Mouse (Mus musculus) left cerebral cortex, postnatal 4 days (tissue): Measurements from ENCODE around the gene Fndc7. TPM values are rescaled to one million over a fixed set of nuclear protein-coding genes. Genes with fewer than 3 reads are reported as not detected.

Experiments
- DNase-seq: peaks from one replicate; pipeline ENCODE4 v3.0.0-alpha.2; 2022
- intact Hi-C: fragments of 180-260 bp; cut with DNase I; formaldehyde crosslinking; loops from one replicate; pipeline ENCODE4 v1.15.1; 2025
- total RNA-seq, 2 experiments: library from RNA; stranded (reverse); gene quantifications; 2 replicates each; pipeline ENCODE4 v1.2.3; 2021

Fndc7 gene
- under 1 TPM in 1 of 2 experiments, not detected in 1; 0.14 TPM for total RNA-seq

DNA sequence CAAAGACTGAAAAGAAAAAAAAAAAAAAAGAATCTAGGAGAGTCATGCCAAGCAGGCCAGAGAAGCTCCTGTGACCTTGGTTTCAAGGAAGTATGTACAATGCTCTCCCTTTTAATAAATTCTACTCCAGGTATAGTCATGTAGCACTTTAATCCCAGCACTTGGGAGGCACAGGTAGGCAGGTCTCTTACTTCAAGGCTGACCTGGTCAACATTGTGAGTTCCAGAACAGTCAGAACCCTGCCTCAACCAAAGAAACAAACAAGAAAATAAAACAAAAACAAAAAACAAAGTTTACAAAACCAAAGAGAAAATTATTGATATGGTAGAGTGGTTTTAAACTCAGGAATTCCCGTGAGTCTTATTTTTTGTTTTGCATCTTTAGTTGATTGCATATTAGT, at the start of gene Fndc7:
Gene Fndc7 (minus strand): TSS at position 101 of the 400 bp plus-strand sequence.
- no peak for DNase-seq
- intact Hi-C loops, result no loop called here

DNA sequence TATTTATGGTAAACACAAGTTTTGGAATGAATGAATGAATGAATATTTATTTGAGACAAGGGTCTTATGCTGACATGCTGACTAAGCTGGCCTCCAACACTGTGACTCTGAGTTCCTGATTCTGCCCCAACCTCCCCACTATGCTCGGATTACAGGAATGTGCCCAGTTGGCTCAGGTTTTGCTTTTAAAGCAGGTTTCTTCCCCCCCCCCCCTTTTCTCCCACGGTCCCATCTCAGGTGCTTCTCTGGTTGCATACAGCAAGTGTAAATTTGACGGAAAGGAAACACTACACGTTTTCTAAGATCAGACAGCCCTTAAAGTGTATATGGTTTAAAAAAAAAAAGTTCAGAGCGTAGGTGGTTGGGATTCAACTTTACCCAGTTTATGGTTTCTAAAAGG, 49.8 kb upstream of the Fndc7 start, which contains the start of gene Henmt1:
Gene Henmt1 (plus strand): TSS at position 301 of the 400 bp plus-strand sequence.
- intact Hi-C loops, result no loop called here

DNA sequence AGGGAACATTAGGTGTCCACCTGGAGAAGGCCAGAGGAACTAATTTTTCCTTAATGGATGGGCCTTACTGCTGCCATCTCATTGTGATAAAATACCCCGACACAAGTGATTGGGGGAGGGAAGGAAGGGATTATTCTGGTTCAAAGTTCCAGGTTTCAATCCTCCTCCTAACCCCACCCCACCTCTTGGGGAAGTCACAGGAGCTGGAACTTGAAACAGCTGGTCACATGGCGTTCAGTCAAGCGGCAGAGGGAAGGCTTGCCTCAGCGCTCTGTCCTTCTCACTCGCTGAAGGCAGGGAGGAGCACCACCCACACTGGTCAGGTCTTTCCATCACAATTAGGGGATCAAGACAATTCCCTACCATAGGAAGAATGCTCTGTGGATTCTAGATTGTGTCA, 48.9 kb upstream of the Fndc7 start:
- intact Hi-C loops, result no loop called here

More for the DNA sequence above, 49.8 kb upstream of the Fndc7 start, which contains the start of gene Henmt1:
- DNase-seq, result no peak

DNA sequence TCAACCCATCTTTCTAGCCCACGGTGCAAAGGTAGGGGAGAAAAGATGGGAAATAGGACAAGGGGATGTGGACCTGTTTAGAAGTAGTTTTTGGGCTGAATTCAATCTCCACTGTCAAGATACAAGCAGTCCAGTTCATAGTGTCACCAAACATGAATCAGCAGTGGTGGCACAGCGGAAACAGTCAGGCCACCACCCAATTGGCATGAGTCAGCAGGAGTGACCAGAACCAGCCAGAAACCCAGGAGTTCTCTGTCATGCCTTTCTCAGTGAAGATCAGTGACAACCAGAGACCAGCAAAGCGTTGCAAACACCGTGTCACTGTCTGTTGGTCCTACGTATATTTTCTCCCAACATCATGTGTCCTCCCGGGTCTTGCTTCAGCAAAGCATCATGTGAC, 43.7 kb upstream of the Fndc7 start:
- DNase-seq, result no peak
- intact Hi-C loops, result no loop called here

More for the DNA sequence above, 48.9 kb upstream of the Fndc7 start:
- DNase-seq, result no peak

DNA sequence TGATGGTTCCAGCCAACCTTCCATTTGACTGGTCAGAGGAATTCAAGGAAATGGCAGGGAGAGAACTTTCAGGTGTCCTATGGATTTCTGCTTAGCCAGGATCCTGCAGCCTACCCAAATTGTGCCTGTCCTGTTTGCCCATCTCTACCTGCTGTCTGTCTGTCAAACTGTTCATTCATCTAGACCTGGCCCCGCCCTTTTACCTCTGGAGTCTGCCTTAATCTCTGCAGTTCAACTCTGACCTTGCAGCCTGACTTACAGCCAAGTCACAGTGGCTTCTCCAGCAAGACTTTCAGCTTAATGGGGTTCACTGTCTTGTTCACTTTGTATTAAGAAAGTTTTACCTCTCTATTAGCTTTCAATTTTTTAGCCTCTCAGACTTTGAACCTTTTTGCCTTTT, 36.5 kb upstream of the Fndc7 start:
- no peak for DNase-seq
- intact Hi-C loops, result no loop called here

DNA sequence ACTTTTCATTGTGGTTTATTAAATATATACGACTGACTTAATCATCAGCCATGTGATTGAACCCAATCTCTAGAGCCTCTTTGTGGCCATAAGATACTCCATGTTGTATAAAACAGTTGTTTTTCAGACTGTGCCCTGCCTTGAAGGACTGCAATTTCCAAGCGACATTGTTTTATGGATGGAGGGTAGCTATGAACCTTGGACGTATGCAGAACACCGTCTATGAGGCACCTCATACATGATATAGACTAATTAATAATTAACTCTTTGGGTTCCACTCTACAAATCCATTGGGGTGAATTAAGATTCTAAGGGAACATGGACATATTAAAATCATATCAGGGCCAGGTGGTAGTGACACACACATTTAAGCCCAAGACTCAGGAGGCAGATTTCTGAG, 35.9 kb upstream of the Fndc7 start:
- intact Hi-C loops, result no loop called here
- no peak for DNase-seq

DNA sequence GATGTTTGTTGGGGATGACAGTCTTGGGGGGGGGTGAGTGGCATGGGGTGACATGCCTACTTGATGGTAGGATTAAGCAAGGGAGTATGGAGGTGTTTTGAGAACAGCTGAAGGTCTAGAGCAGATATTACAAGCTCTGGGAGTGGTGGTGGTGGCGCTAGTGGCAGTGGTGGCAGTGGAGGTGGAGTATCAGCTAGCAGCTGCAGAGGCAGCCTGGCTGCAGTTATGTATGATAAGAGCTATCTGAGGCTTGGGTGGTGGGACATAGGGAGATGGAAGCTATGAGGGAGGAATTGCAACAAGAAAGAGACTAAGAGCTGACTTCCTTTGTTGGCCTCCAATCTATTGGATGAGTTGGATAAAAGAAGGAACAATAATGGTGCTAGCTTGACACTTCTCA, 32.0 kb upstream of the Fndc7 start:
- intact Hi-C loops, result no loop called here

DNA sequence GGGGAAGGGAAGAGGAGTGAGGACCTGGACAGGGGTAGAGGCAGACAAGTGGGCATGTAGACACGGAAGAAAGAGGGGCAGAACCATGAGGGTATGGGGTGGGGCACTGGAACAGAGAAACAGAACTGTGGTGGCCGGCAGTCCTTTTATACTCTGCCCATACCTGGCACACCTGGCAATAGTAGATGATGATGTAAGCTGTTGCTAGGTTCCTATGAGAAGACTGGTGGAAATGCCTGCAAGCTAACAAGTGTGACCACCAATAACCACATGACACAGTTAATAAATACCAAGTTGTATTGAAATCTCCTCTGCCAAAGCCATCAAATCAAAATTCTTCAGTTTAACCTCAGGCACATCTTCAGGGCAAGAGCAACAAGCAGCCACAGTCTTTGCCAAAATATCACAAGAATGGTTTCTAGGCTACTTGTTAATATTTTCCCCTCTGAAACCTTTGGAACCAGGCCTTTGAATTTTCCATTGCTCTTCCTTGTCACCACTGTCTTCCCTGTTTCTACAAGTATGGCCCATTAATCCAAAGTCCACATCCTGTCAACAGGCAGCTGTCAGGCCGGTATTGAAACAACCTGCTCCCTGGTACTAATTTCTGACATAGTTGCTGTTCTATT, 30.7 kb upstream of the Fndc7 start:
- intact Hi-C loops, result no loop called here

More for the DNA sequence above, 32.0 kb upstream of the Fndc7 start:
- DNase-seq, result no peak

DNA sequence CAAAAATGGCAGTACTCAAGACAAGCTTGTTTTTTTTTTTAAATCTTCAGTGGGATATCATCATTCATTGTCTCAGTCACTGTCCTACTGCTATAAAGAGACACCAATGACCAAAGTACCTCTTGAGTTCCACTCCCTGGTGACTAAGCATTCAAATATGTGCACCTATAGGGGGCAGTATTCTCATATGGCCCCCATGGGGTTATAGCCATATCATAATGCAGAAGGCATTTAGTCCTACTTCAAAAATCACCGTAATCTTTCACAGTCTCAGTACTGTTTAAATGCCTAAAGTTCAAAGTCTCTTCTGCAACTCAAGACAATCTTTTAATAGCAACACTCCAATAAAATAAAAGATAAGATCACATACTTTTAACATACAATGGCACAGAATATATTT, 29.0 kb upstream of the Fndc7 start:
- DNase-seq, result no peak
- intact Hi-C loops, result loop anchor here (10.0 kb wide), 1 partner anchor 146 kb away; no protein-coding TSS in a partner anchor

More for the DNA sequence above, 30.7 kb upstream of the Fndc7 start:
- no peak for DNase-seq

DNA sequence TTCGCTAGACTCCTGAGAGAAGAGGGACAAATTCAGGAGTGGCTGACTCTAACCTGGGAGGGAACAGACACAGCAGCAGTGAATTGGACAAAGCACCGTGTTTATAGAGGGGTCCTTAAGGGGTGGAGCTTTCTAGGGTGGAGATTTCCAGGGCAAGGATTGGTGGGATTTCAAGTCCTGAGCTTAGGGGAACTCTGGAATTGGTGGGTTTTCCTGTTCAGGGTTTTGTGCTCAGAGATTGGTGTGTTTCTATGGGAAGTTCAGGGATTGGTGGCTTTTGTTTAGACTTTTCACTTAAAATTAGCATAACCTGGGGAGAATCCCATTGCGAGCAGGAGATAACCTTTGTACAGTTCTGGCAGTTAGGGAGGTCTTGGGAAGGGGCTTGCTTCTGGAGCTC, 28.2 kb upstream of the Fndc7 start:
- intact Hi-C loops, result loop anchor here (10.0 kb wide), 1 partner anchor 147 kb away; no protein-coding TSS in a partner anchor
- DNase-seq, result no peak

DNA sequence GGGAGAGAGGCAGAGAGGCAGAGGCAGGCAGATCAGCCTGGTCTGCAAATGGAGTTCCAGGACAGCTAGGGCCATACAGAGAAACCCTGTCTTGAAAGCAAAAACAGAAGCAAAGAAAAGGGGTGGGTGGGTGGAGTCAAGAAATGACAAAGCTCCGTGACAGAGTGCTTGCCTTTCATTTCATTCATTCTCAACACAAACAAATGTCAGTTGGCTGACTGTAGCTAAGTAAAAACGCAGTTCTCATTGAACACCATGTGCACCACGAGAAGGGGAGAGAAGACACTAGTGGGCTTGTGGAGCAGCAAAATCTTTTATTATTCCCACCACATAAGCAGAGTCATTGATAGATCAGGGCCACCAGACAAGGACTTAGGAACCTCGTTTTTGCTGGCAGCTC, 27.0 kb upstream of the Fndc7 start:
- DNase-seq, result no peak
- intact Hi-C loops, result loop anchor here (10.0 kb wide), 1 partner anchor 148 kb away; no protein-coding TSS in a partner anchor

DNA sequence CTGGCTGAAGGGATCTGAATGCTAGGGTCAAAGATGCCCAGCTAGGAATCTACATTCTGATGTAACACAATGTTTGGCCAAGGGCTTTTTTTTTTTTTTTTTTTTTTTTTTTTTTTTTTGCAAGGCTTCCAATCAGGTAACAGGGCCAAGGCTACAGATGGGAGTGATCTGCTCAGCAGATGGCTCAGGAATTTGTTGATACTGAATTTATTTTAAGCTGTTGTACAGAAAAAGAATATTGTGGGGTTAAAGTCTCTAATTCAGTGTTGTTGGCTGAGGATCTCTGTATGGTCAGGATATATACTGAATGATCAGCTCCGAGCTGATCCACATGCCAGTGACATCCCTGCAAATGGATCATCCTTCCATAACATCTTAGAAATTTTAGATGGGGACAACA, 26.2 kb upstream of the Fndc7 start:
- intact Hi-C loops, result loop anchor here (10.0 kb wide), 1 partner anchor 149 kb away; no protein-coding TSS in a partner anchor
- DNase-seq, result no peak

DNA sequence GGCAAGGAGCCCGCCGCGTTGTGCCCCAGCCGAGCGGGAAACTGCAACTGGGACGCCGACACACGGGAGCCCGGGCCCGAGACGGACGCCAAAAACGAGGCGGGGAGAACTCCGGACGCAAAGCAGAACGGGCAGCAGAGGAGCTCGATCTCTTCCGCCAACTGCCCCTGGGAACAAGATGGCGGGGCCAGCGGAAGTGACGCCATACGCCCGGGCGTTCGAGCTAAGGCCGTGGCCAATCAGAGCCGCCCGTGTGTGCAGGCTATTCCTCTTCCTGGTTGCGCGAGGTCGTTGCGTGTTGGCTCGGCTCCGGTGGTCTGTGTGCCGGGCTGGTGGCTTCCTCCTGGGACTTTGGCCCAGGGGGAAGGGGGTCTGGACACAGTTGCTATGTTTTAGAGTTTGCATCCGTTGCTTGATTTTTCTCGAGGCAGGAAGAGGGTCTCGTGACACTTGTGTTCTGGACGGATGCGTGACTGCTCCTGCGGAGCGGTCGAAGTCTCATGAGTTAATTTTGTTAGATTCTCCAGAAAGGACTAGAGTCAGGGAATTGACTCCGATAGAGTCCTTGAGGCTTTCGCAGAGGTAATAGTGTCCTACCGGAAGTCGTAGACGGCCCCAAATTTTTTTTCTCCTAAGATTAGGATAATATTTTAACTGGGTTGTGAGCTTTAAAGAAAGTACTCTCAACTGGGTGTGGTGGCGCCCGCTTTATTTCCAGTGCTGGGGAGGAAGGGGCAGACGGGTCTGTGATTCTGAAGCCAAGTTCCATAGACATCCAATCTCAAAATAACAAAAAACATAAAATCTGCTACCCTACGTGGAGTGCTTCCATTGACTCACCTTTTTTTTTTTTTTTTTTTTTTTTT, 22.0 kb upstream of the Fndc7 start, which contains the start of gene Prpf38b:
Gene Prpf38b (minus strand): TSS at position 180 of the 866 bp plus-strand sequence.
- intact Hi-C loops, result loop anchor here (5.0 to 10.0 kb wide), 2 partner anchors 51 to 153 kb away; no protein-coding TSS in a partner anchor
- DNase-seq, result peak; percentile 96

DNA sequence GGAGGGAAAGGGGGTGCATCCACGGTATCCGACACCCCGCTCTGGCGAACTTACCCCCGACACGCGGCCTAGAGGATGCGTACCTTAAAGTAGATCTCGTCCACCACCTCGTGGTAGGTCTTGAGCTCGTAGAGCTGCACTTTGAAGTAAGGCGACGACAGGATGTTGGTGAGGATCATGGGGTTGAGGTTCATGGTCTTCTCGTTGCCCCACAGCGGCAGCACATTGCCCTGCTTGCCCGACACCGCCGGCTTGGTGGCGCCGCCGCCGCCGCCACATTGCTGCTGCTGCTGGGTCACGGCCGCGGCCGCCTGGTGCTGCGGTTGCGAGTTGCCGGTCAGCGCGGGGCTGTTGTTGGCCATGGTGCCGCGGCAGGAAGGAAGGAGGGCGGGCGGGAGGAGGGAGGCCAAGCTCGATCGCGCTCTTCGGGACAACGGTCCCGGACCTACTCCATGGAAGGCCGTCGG, 21.3 kb upstream of the Fndc7 start:
- DNase-seq, result peak; percentile 66
- intact Hi-C loops, result loop anchor here (5.0 to 10.0 kb wide), 2 partner anchors 51 to 154 kb away; no protein-coding TSS in a partner anchor

DNA sequence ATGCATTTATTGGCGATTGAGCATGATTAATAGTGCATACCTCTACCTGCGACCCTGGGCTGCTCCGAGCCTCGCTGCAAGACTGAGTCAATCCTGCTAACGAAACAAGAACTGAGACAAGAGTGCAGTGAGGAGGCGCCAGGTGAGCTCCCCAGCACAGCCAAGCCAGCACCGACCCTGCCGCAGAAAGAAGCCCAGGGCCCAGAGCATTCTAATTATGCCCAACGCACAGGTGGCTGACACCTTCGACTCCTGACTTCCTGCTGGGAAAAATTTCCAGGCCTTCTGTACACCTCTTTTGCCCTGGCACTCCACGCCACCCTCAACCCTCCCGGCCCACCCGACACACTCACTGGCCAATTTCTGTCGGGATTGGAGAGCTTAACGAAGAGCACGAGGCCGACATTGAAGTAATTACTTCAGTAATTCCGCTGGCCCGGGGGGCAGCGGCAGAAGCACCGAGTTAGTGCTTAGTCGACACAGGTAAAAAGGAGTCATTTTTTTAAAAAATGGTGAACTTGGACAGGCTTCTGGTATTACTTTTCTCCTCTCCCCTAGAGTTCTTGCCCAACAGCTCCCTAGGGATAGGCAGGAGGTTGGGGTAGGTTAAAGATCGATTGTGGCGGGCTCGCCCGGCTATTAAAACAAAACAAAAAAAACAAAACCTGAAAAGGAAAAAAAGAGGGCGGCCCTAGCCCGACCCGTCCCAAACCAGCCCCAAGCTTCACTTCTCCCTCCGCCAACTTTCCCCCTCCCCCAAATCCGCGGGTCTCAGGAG, 20.7 kb upstream of the Fndc7 start:
- intact Hi-C loops, result loop anchor here (5.0 to 10.0 kb wide), 2 partner anchors 52 to 154 kb away; no protein-coding TSS in a partner anchor

DNA sequence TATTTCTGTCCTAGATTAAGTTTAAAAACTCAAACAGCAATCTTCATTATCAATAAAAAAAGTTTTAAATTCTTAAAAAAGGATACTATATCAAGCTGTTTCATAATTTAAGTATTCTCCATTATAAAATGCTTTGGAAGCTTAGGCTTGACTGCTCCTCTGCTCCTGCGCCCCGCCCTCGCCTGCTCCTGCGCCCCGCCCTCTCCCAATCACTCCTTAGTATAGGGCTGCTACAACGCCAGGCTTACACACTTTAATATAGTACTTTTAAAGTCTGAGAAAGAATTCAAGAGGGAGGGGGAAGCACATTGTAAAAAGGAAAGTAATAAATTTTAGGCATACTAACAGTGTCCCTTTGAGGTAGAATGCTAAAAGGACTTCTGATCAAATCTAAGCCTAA, 13.1 kb upstream of the Fndc7 start:
- intact Hi-C loops, result no loop called here

More for the DNA sequence above, 20.7 kb upstream of the Fndc7 start:
- DNase-seq, result peak; percentile 14

DNA sequence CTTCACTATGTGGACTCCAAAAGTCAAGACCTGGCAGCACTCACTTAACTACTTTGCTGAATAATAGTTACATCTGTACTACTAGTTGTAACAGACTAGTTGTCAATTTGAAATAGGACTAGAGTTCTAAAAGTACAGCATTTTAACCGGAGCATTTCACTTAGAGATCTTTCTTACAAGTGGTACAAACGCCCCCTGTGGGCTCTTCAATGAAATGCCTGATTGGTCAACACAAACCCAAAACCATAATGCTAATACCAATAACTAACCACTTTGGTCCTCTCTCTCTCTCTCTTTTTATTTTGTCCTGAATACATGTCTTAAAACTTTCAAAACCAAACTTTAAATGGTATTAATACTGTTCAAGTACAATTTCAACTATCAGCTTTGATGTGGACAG, 12.2 kb upstream of the Fndc7 start:
- intact Hi-C loops, result no loop called here
- no peak for DNase-seq

More for the DNA sequence above, 13.1 kb upstream of the Fndc7 start:
- DNase-seq, result no peak

DNA sequence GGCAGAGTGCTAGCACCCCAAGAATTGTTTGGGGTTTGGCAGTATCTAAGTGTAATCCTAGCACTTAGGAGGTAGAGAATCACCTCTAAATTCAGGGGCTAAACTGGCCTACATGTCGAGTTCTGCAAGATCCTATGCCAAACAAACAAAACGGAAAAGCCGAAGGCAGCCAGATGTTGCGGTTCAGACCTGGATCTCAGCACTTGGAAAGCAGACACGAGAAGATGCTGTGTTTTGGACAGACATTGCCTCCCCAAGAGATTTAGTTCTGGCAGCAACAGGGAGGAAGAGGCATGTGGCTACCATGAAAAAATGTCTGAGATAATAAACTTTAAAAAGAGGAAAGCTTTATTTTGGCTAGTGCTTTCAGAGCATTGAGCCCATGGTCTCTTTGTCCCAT, 10.9 kb upstream of the Fndc7 start:
- intact Hi-C loops, result no loop called here
- DNase-seq, result no peak

DNA sequence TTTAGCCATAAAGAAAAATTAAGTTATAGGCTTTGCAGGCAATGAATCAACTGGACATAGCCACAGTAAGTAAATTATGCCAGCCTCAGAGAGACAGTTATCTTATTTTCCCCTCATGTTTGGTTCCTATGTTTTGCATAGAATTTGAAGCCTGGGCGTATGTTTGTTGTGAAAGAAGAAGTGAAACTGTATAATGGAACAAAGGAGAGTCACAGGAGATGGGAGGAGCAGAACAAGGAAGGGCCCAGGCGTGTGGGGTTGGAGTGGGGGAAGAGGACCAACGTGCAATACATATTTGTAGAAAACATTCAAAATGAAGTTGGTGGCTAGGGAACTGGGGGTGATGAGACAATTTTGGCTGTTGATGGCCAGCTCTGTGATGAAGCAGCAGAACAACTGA, 10.3 kb upstream of the Fndc7 start:
- DNase-seq, result no peak
- intact Hi-C loops, result no loop called here

DNA sequence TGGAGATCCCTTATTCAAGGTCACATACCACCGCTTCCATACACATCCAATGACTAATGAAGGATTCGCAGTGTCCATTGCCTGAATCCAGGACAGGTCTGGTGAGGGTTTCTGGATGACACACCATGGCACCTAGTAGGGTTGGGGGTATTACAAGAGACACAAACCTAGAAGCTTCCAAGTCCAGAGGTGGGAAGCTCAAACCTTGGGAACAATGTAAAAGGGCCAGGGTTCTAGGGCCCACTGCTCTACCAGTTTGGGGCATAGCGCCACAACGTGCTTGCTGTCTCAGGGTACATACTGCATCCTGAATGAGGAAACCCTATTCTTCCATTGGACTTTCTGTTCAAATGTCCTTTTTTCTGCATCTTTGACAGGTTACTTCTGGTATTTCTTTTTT, 8.8 kb upstream of the Fndc7 start:
- intact Hi-C loops, result no loop called here
- no peak for DNase-seq
